Mouse (Mus musculus): ENCODE results near the gene Ophn1. TPM values are rescaled to one million over a fixed set of nuclear protein-coding genes. Genes with fewer than 3 reads are reported as not detected.

The Ophn1 gene
- 9.0 and 11.4 TPM in 2 replicates for polyA plus RNA-seq (2012; rRNA removed)

DNA sequence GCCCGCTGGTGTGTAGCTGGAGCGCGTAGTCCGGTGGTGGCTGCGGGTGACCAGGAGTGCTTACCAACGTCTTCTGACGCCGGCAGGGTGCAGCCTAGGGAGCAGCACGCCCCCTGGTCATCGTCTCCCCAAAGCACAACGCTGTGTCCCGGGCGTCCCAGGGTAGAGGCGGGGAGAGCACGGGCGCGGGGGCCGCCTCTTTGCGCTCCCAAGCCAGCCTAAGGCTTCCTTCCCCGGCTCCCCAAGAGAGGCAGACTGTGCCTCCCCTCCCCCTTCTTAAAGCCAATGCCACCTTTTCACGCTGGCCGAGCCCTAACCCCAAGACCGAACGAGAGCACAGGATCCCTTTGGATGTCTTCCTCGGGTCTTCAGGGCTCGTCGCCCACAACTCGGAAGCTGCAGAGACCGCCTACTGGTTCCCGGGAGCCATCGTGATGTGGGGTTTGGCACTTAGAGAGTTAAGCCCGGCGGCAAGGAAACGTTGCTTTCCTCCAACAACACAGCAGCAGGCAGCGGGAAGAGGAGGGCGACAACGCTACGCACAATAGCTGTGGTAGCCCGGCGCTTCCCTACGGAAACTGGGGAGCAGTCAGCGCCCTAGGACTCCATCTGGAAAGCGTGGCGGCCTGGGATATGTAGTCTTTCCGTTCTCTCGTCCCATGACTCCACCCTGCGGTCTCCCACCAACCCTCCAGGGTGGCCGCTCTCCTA is at the start of gene Ophn1:
TSS of gene Ophn1 (minus strand) at position 620 of the 711 bp plus-strand sequence.

GRCm38 (mm10) chrX:98936101-98936500 is 45.3 kb upstream of the Ophn1 start, which contains the start of gene Yipf6:
Gene Yipf6, plus strand, starts transcription at chrX:98936316.

Other genes starting within 250 kb of the Ophn1 start
- gene Yipf6, start 45.3 kb upstream of the Ophn1 start, polyA plus RNA-seq (2012; rRNA removed), result 11.5 and 20.8 TPM in 2 replicates
- gene Stard8, start 112.2 kb upstream of the Ophn1 start, polyA plus RNA-seq (2012; rRNA removed), result 9.7 and 10.9 TPM in 2 replicates
- gene Efnb1, start 245.1 kb upstream of the Ophn1 start, polyA plus RNA-seq (2012; rRNA removed), result 61.5 and 68.1 TPM in 2 replicates

Measured in central nervous system, embryonic 11.5 days (tissue).